Mouse (Mus musculus): ENCODE measurements around the gene Zbed6.
"Not testable (repeated sequence)": the region's sequence is repeated elsewhere in the genome, so short reads cannot be mapped to it uniquely, and the experiment has no call there.

Gene Zbed6

GRCm38 (mm10) chr1:133660466-133661202, at the start of gene Zbed6:
TSS of gene Zbed6 (minus strand) at chr1:133660885.
- DNase-seq: peak; percentile 70

- no peak for DNase-seq
Observed at GRCm38 (mm10) chr1:133709292-133709691, 48.6 kb upstream of the Zbed6 start.

- not testable (repeated sequence) for DNase-seq
Observed at GRCm38 (mm10) chr1:133701824-133702223, 41.1 kb upstream of the Zbed6 start.

- DNase-seq: no peak
Observed at GRCm38 (mm10) chr1:133697935-133698620, 37.4 kb upstream of the Zbed6 start.

- DNase-seq: no peak
Observed at GRCm38 (mm10) chr1:133695901-133696300, 35.2 kb upstream of the Zbed6 start.

GRCm38 (mm10) chr1:133694876-133695275, 34.2 kb upstream of the Zbed6 start:
- DNase-seq: no peak

- no peak for DNase-seq
Observed at GRCm38 (mm10) chr1:133694301-133694700, 33.6 kb upstream of the Zbed6 start.

GRCm38 (mm10) chr1:133693536-133694114, 32.9 kb upstream of the Zbed6 start:
- DNase-seq: no peak

GRCm38 (mm10) chr1:133692195-133692594, 31.5 kb upstream of the Zbed6 start:
- no peak for DNase-seq

GRCm38 (mm10) chr1:133691046-133691445, 30.4 kb upstream of the Zbed6 start:
- DNase-seq: no peak

GRCm38 (mm10) chr1:133689897-133690296, 29.2 kb upstream of the Zbed6 start, which contains the start of gene Lax1:
TSS of gene Lax1 (minus strand) at chr1:133690108.
- DNase-seq: no peak

GRCm38 (mm10) chr1:133688301-133688700, 27.6 kb upstream of the Zbed6 start:
- no peak for DNase-seq

- DNase-seq: no peak
Observed at GRCm38 (mm10) chr1:133685749-133686519, 25.2 kb upstream of the Zbed6 start.

- no peak for DNase-seq
Observed at GRCm38 (mm10) chr1:133671801-133672200, 11.1 kb upstream of the Zbed6 start.

GRCm38 (mm10) chr1:133671266-133671665, 10.6 kb upstream of the Zbed6 start:
- DNase-seq: no peak

GRCm38 (mm10) chr1:133670776-133671175, 10.1 kb upstream of the Zbed6 start:
- no peak for DNase-seq

- DNase-seq: no peak
Observed at GRCm38 (mm10) chr1:133670190-133670589, 9.5 kb upstream of the Zbed6 start.

GRCm38 (mm10) chr1:133668618-133669017, 7.9 kb upstream of the Zbed6 start:
- DNase-seq: no peak

GRCm38 (mm10) chr1:133667721-133668120, 7.0 kb upstream of the Zbed6 start:
- DNase-seq: no peak

- DNase-seq: not testable (repeated sequence)
Observed at GRCm38 (mm10) chr1:133665713-133666112, 5.0 kb upstream of the Zbed6 start.

- no peak for DNase-seq
Observed at GRCm38 (mm10) chr1:133664203-133664970, 3.7 kb upstream of the Zbed6 start.

GRCm38 (mm10) chr1:133663427-133663826, 2.7 kb upstream of the Zbed6 start:
- no peak for DNase-seq

Measured in cerebellum, adult 9-11 months (tissue).